Mouse (Mus musculus) stomach, postnatal 0 days (tissue): ENCODE data around the gene Fads6.

Source experiments
- CTCF ChIP-seq: IDR thresholded peaks from 2 replicates; pipeline ENCODE4 v1.5.1; 2016; ENCODE audit warnings: antibody characterized with exemption, low read depth, mild to moderate bottlenecking, moderate library complexity
- EP300 ChIP-seq: optimal IDR thresholded peaks from 2 replicates; pipeline ENCODE3; 2016; ENCODE audit warnings: antibody characterized with exemption

- TF ChIP-seq EP300, result no peak
- no peak for TF ChIP-seq CTCF
Measured at GRCm38 (mm10) chr11:115285282-115285681, 12.2 kb downstream of the Fads6 start.
